In genomic region chr8:3215561-3215960, GRCm38 (mm10) we compare ENCODE assay signal across 7 mouse cellular contexts.
DNase-seq lines count a peak whose midpoint lies in the region; ATAC-seq and TF ChIP-seq lines count a peak whose summit lies in the region.

No protein-coding gene starts in this region.

- intact Hi-C loops in left cerebral cortex, postnatal 36 days (cut with DNase I), result no loop called here

- no peaks in the 10 kb centered on the region for H3K36me3 ChIP-seq in hindbrain, embryonic 16.5 days (ENCODE audit: control insufficient read depth, insufficient read depth, low read length)
- H3K36me3 ChIP-seq in liver, embryonic 13.5 days, result peaks cover 8% of the 10 kb centered on the region; the same call in 1 of the 2 replicates
- no peaks in the 10 kb centered on the region for H3K36me3 ChIP-seq in stomach, postnatal 0 days (ENCODE audit: control insufficient read depth, insufficient read depth, low read length)

- no peaks in the 10 kb centered on the region for H3K9me3 ChIP-seq in hindbrain, embryonic 16.5 days (ENCODE audit: control insufficient read depth, low read length)
- H3K9me3 ChIP-seq in liver, embryonic 13.5 days (replicated peaks), result no peaks in the 10 kb centered on the region
- no peaks in the 10 kb centered on the region for H3K9me3 ChIP-seq in stomach, postnatal 0 days (ENCODE audit: control insufficient read depth, low read length)

- peaks cover 6% of the 10 kb centered on the region; the same call in 1 of the 2 replicates for H3K4me1 ChIP-seq in hindbrain, embryonic 16.5 days (ENCODE audit: control insufficient read depth, insufficient read depth, low read depth, low read length)
- H3K4me1 ChIP-seq in liver, embryonic 13.5 days (replicated peaks), result peaks cover 54% of the 10 kb centered on the region
- no peaks in the 10 kb centered on the region for H3K4me1 ChIP-seq in stomach, postnatal 0 days (replicated peaks; ENCODE audit: control insufficient read depth, insufficient read depth)

- no peak for TF ChIP-seq CTCF in brain, embryonic 14.5 days (IDR thresholded peaks at IDR 0.05; ENCODE audit: borderline replicate concordance, extremely low read depth, insufficient read depth, insufficient read length)
- no peak for TF ChIP-seq CTCF in stomach, postnatal 0 days (IDR thresholded peaks at IDR 0.05; ENCODE audit: low read depth)

- TF ChIP-seq EP300 in stomach, postnatal 0 days (optimal IDR thresholded peaks at IDR 0.05), result no peak

- H3K4me2 ChIP-seq in hindbrain, embryonic 16.5 days (ENCODE audit: low read length), result no peak overlapping the region
- H3K4me2 ChIP-seq in liver, embryonic 13.5 days, result 0 out of 2 replicates have a peak overlapping the region, but pooled peaks have one; percentile 23
- H3K4me2 ChIP-seq in stomach, postnatal 0 days (replicated peaks; ENCODE audit: low read depth), result no peak overlapping the region

- no peak overlapping the region for H3K9ac ChIP-seq in hindbrain, embryonic 16.5 days (ENCODE audit: low read depth, low read length)
- no peak overlapping the region for H3K9ac ChIP-seq in liver, embryonic 13.5 days
- no peak overlapping the region for H3K9ac ChIP-seq in stomach, postnatal 0 days (ENCODE audit: low read length)

- H3K27me3 ChIP-seq in hindbrain, embryonic 16.5 days (replicated peaks; ENCODE audit: control insufficient read depth, insufficient read depth, low read length), result no peaks in the 10 kb centered on the region
- H3K27me3 ChIP-seq in liver, embryonic 13.5 days, result no peaks in the 10 kb centered on the region
- H3K27me3 ChIP-seq in stomach, postnatal 0 days (ENCODE audit: control insufficient read depth, insufficient read depth, low read length), result no peaks in the 10 kb centered on the region

- peak; percentile 59 for ATAC-seq in hindbrain, embryonic 16.5 days
- ATAC-seq in liver, embryonic 13.5 days (ENCODE audit: low read depth), result peak; percentile 52
- peak; percentile 33; the same call in 1 of the 2 replicates for ATAC-seq in stomach, postnatal 0 days (ENCODE audit: low FRiP score, low TSS enrichment)

- H3K4me3 ChIP-seq in hindbrain, embryonic 16.5 days (ENCODE audit: low read length), result no peak overlapping the region
- no peak overlapping the region for H3K4me3 ChIP-seq in liver, embryonic 13.5 days (replicated peaks)
- H3K4me3 ChIP-seq in stomach, postnatal 0 days (ENCODE audit: low read depth, low read length), result no peak overlapping the region

- DNase-seq in NIH3T3 (ENCODE audit: low read depth), result peak; percentile 34
- peak; percentile 30 for DNase-seq in brain, embryonic 14.5 days (ENCODE audit: low read depth)
- DNase-seq in liver, embryonic 13.5 days, result no peak
- no peak for DNase-seq in stomach, postnatal 0 days (ENCODE audit: low spot score)
- DNase-seq in left cerebral cortex, postnatal 36 days (ENCODE audit: low spot score in 2 of 2), result no peak
- DNase-seq in layer of hippocampus, postnatal 10 days (ENCODE audit: low spot score in 2 of 2), result no peak

- no peak for TF ChIP-seq POLR2A in brain, embryonic 14.5 days (IDR thresholded peaks at IDR 0.05; ENCODE audit: borderline replicate concordance, extremely low read depth, insufficient read depth, insufficient read length, poor library complexity, severe bottlenecking)

- peak overlapping the region; percentile 14; the same call in 1 of the 2 replicates for H3K27ac ChIP-seq in hindbrain, embryonic 16.5 days (ENCODE audit: low read depth, low read length)
- H3K27ac ChIP-seq in liver, embryonic 13.5 days, result peak overlapping the region; percentile 54
- H3K27ac ChIP-seq in stomach, postnatal 0 days (replicated peaks), result peak overlapping the region; percentile 30; the same call in 1 of the 2 replicates

Comparison
In these comparisons a context has a peak if more than half of its experiments do, and no peak if none do; other contexts are left out.
1. DNase-seq: peak in NIH3T3 (single experiment) and brain, embryonic 14.5 days (single experiment); none in liver, embryonic 13.5 days (single experiment), stomach, postnatal 0 days (single experiment), left cerebral cortex, postnatal 36 days (0 of 2) and layer of hippocampus, postnatal 10 days (0 of 2).
2. Peak in every context shown above with its lines, with median percentiles within 50 percentile points of each other: ATAC-seq and H3K27ac ChIP-seq.